Comparison of ENCODE assay signal across 8 mouse cellular contexts in the genomic region with DNA sequence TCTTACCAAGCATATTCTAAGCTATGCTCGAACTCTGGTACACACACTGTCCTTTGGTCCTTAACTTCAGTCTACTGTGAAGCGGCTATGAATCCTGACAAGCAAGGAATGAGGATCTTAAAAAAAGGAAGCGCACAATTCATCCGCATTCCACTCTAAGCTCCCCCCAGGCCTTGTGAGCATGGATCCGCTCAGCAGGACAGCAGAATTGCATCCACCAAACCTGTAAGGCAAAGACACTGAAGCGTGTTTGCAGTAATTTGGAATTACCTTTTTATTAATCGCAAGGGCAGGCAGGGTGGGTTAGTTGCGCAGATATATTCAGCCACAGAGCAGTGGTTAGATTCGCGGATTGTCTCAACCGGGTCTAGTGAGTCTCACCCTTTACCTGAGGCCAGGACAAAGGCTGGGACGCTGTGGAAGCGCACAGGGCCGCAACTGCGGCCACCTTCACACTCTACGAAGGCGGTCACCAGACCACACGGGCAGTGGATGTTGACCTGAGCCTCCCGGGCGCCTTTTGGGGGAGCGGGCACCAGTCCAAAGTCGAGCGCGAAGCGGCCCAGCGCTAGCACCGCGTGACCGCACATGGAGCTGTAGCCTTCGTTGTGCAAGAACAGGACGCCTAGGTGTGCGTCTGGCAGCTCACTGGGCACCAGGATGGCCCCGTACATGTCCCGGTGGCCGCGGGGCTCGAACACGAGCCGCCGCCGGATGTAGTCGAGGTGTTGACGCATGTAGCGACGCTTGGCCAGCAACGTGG. TPM values are rescaled to one million over a fixed set of nuclear protein-coding genes. Genes with fewer than 3 reads are reported as not detected.
DNase-seq lines count a peak whose midpoint lies in the region; ATAC-seq and TF ChIP-seq lines count a peak whose summit lies in the region.

No protein-coding gene starts in this region.

- peak overlapping the region; percentile 22 for H3K27ac ChIP-seq in MEL (ENCODE audit: control insufficient read depth, low read depth, low read length)
- H3K27ac ChIP-seq in forebrain, embryonic 11.5 days (ENCODE audit: low read depth, low read length), result peak overlapping the region; percentile 59
- H3K27ac ChIP-seq in intestine, postnatal 0 days (ENCODE audit: low read depth, low read length), result peak overlapping the region; percentile 94
- peak overlapping the region; percentile 96 for H3K27ac ChIP-seq in liver, postnatal 0 days (ENCODE audit: low read depth)
- peak overlapping the region; percentile 38; the same call in 1 of the 2 replicates for H3K27ac ChIP-seq in small intestine, adult 2 months (ENCODE audit: insufficient read depth, low read depth, low read length)

- TF ChIP-seq EP300 in MEL (IDR thresholded peaks at IDR 0.05; ENCODE audit: low read depth in 1 of 2, low read length in 2 of 2), result no peak
- no peak for TF ChIP-seq EP300 in liver, postnatal 0 days (IDR thresholded peaks at IDR 0.05; ENCODE audit: low read depth)

- H3K9me3 ChIP-seq in MEL (replicated peaks; ENCODE audit: insufficient read depth, low read length), result no peaks in the 10 kb centered on the region
- no peaks in the 10 kb centered on the region for H3K9me3 ChIP-seq in forebrain, embryonic 11.5 days (ENCODE audit: control insufficient read depth, low read length)
- H3K9me3 ChIP-seq in intestine, postnatal 0 days (ENCODE audit: control insufficient read depth), result no peaks in the 10 kb centered on the region
- no peaks in the 10 kb centered on the region for H3K9me3 ChIP-seq in liver, postnatal 0 days (ENCODE audit: low read length)

- H3K4me3 ChIP-seq in MEL (ENCODE audit: control insufficient read depth in 1 of 2, insufficient read depth in 1 of 2, low read depth in 2 of 2, low read length in 2 of 2), result peak overlapping the region; percentile 82 to 92
- H3K4me3 ChIP-seq in forebrain, embryonic 11.5 days (ENCODE audit: low read depth, low read length), result peak overlapping the region; percentile 65
- H3K4me3 ChIP-seq in intestine, postnatal 0 days (ENCODE audit: low read depth, low read length), result peak overlapping the region; percentile 76
- H3K4me3 ChIP-seq in liver, postnatal 0 days (ENCODE audit: low read depth, low read length), result peak overlapping the region; percentile 68
- H3K4me3 ChIP-seq in small intestine, adult 2 months (ENCODE audit: low read depth, low read length), result peak overlapping the region; percentile 80

- TF ChIP-seq CTCF in MEL (IDR thresholded peaks at IDR 0.05 in 2 of 3, conservative IDR thresholded peaks at IDR 0.05 in 1 of 3; ENCODE audit: control insufficient read depth in 1 of 3, insufficient read depth in 1 of 3, low read depth in 2 of 3, low read length in 3 of 3, poor library complexity in 1 of 3, severe bottlenecking in 1 of 3), result no peak
- TF ChIP-seq CTCF in intestine, postnatal 0 days (IDR thresholded peaks at IDR 0.05; ENCODE audit: low read depth), result no peak
- TF ChIP-seq CTCF in liver, postnatal 0 days (IDR thresholded peaks at IDR 0.05; ENCODE audit: low read depth), result no peak
- TF ChIP-seq CTCF in small intestine, adult 2 months (IDR thresholded peaks at IDR 0.05; ENCODE audit: extremely low read depth, insufficient read length, insufficient replicate concordance, low read depth, low read length), result no peak

- peak overlapping the region; percentile 88 for H3K4me2 ChIP-seq in forebrain, embryonic 11.5 days (ENCODE audit: low read depth, low read length, severe bottlenecking)
- H3K4me2 ChIP-seq in intestine, postnatal 0 days (replicated peaks; ENCODE audit: low read depth), result peak overlapping the region; percentile 92
- H3K4me2 ChIP-seq in liver, postnatal 0 days (ENCODE audit: low read depth, low read length), result peak overlapping the region; percentile 94

- peak in 1 of 2 experiments; percentile 15; a peak in 1 of 4 replicates for TF ChIP-seq POLR2A in MEL (IDR thresholded peaks at IDR 0.05; ENCODE audit: control insufficient read depth in 1 of 2, insufficient read depth in 1 of 2, low read depth in 1 of 2, low read length in 2 of 2, poor library complexity in 1 of 2)
- no peak for TF ChIP-seq POLR2A in small intestine, adult 2 months (IDR thresholded peaks at IDR 0.05; ENCODE audit: low read depth, low read length)

- WGBS in forebrain, embryonic 11.5 days, result 3% methylated on average over 46 of the region's 46 CpGs
- WGBS in intestine, postnatal 0 days, result 2% methylated on average over 46 of the region's 46 CpGs
- 9% methylated on average over 46 of the region's 46 CpGs for WGBS in liver, postnatal 0 days (ENCODE audit: insufficient replicate concordance)
- WGBS in small intestine, adult 2 months, result 6% methylated on average over 46 of the region's 46 CpGs

- peaks cover 0 to 2% of the 10 kb centered on the region in 2 experiments; a peak in 1 of 4 replicates for H3K4me1 ChIP-seq in MEL (ENCODE audit: control insufficient read depth in 1 of 2, insufficient read depth in 2 of 2, low read length in 2 of 2)
- peaks cover 6% of the 10 kb centered on the region; the same call in 1 of the 2 replicates for H3K4me1 ChIP-seq in forebrain, embryonic 11.5 days (replicated peaks; ENCODE audit: control insufficient read depth, insufficient read depth, low read length)
- H3K4me1 ChIP-seq in intestine, postnatal 0 days (replicated peaks; ENCODE audit: control insufficient read depth, insufficient read depth, low read length), result 0 out of 2 replicates have a peak, but pooled peaks cover 4% of the 10 kb centered on the region
- H3K4me1 ChIP-seq in liver, postnatal 0 days (ENCODE audit: insufficient read depth), result peaks cover 18% of the 10 kb centered on the region
- H3K4me1 ChIP-seq in small intestine, adult 2 months (ENCODE audit: control insufficient read depth, insufficient read depth, insufficient read length, low read length), result peaks cover 7% of the 10 kb centered on the region

- no peak for TF ChIP-seq RAD21 in MEL (IDR thresholded peaks at IDR 0.05; ENCODE audit: low read depth, low read length)

- DNase-seq in gastrocnemius, postnatal 10 days, result peak; percentile 69
- DNase-seq in gastrocnemius, postnatal 36 days, result no peak
- DNase-seq in MEL (ENCODE audit: low read depth, low spot score), result peak; percentile 82
- DNase-seq in forebrain, embryonic 11.5 days (ENCODE audit: low spot score), result no peak
- peak; percentile 79 for DNase-seq in liver, postnatal 0 days
- DNase-seq in left cerebral cortex, postnatal 36 days (ENCODE audit: low spot score in 2 of 2), result no peak

- H3K36me3 ChIP-seq in MEL (ENCODE audit: control insufficient read depth in 1 of 2, insufficient read depth in 2 of 2, low read length in 2 of 2), result peaks cover 0 to 6% of the 10 kb centered on the region in 2 experiments; a peak in 2 of 4 replicates
- H3K36me3 ChIP-seq in forebrain, embryonic 11.5 days (ENCODE audit: control insufficient read depth, insufficient read depth, low read length), result no peaks in the 10 kb centered on the region
- H3K36me3 ChIP-seq in intestine, postnatal 0 days (ENCODE audit: control insufficient read depth, insufficient read depth), result no peaks in the 10 kb centered on the region
- no peaks in the 10 kb centered on the region for H3K36me3 ChIP-seq in liver, postnatal 0 days (replicated peaks; ENCODE audit: insufficient read depth, low read length)
- H3K36me3 ChIP-seq in small intestine, adult 2 months (ENCODE audit: control insufficient read depth, insufficient read depth, low read length), result no peaks in the 10 kb centered on the region

- H3K27me3 ChIP-seq in MEL (ENCODE audit: control insufficient read depth in 1 of 2, insufficient read depth in 2 of 2, low read length in 2 of 2), result no peaks in the 10 kb centered on the region
- no peaks in the 10 kb centered on the region for H3K27me3 ChIP-seq in forebrain, embryonic 11.5 days (ENCODE audit: control insufficient read depth, insufficient read depth, low read length)
- H3K27me3 ChIP-seq in intestine, postnatal 0 days (replicated peaks; ENCODE audit: control insufficient read depth, insufficient read depth, low read length), result no peaks in the 10 kb centered on the region
- H3K27me3 ChIP-seq in liver, postnatal 0 days (ENCODE audit: insufficient read depth, low read length), result no peaks in the 10 kb centered on the region
- H3K27me3 ChIP-seq in small intestine, adult 2 months (ENCODE audit: control insufficient read depth, insufficient read depth, low read length), result no peaks in the 10 kb centered on the region

- peak overlapping the region; percentile 80 for H3K9ac ChIP-seq in MEL (ENCODE audit: control insufficient read depth, low read depth, low read length, poor library complexity, severe bottlenecking)
- peak overlapping the region; percentile 72 for H3K9ac ChIP-seq in forebrain, embryonic 11.5 days (ENCODE audit: low read length)
- H3K9ac ChIP-seq in intestine, postnatal 0 days (ENCODE audit: low read depth, low read length), result peak overlapping the region; percentile 72
- H3K9ac ChIP-seq in liver, postnatal 0 days (replicated peaks), result peak overlapping the region; percentile 68

- H3K79me2 ChIP-seq in MEL (ENCODE audit: control insufficient read depth, insufficient read depth, low read length, poor library complexity), result no peaks in the 10 kb centered on the region; the same call in 1 of the 2 replicates

- ATAC-seq in forebrain, embryonic 11.5 days (replicated peaks; ENCODE audit: low FRiP score), result no peak; the same call in 1 of the 2 replicates
- ATAC-seq in intestine, postnatal 0 days, result peak; percentile 25
- peak; percentile 42 for ATAC-seq in liver, postnatal 0 days

- intact Hi-C loops in gastrocnemius, postnatal 36 days (cut with DNase I), result no loop called here
- intact Hi-C loops in left cerebral cortex, postnatal 36 days (cut with DNase I), result loop anchor here (2.0 to 5.0 kb wide), 3 partner anchors 14 to 678 kb away; partner anchors contain the start of gene Gpr135

RNA-seq across cellular contexts. Expression of gene L3hypdh, which starts 0.8 kb away (rescaled TPM):
- 1 to 10 TPM; 4.5 to 4.9 TPM for total RNA-seq in gastrocnemius, postnatal 10 days (2021)
- under 1 TPM; 0.87 to 0.94 TPM for total RNA-seq in gastrocnemius, postnatal 36 days (2021)
- 2.5 and 5.2 TPM in 2 replicates for total RNA-seq in MEL (2012; rRNA removed)
- polyA plus RNA-seq in MEL (2012; ENCODE audit: insufficient read depth in 1 of 2, insufficient read length in 2 of 2, low read depth in 1 of 2, low replicate concordance in 2 of 2, missing spikeins in 1 of 2), result 1 to 10 TPM in 1 of 2 experiments, not detected in 1; 9.3 TPM
- polyA plus RNA-seq in forebrain, embryonic 11.5 days (2014; fragmentation: Nextera tagmentation; extraction: Ambion mirVana), result 7.4 and 8.3 TPM in 2 replicates
- polyA plus RNA-seq in intestine, postnatal 0 days (2015; fragmentation: Nextera tagmentation; extraction: Ambion mirVana), result 10.9 and 12.2 TPM in 2 replicates
- polyA plus RNA-seq in liver, postnatal 0 days (2015; fragmentation: Nextera tagmentation; extraction: Ambion mirVana), result 19.2 and 20.2 TPM in 2 replicates
- polyA plus RNA-seq in small intestine, adult 2 months (2012; rRNA removed), result 2.8 and 3.1 TPM in 2 replicates
- total RNA-seq in left cerebral cortex, postnatal 36 days (2021), result 1 to 10 TPM; 2.2 to 2.6 TPM

RNA-seq across cellular contexts. Expression of gene Jkamp, which starts 0.9 kb away (rescaled TPM):
- 10 to 100 TPM; 18.3 to 20.9 TPM for total RNA-seq in gastrocnemius, postnatal 10 days (2021)
- 10 to 100 TPM; 10.4 to 11.4 TPM for total RNA-seq in gastrocnemius, postnatal 36 days (2021)
- total RNA-seq in MEL (2012; rRNA removed), result 14.6 and 14.9 TPM in 2 replicates
- polyA plus RNA-seq in MEL (2012; ENCODE audit: insufficient read depth in 1 of 2, insufficient read length in 2 of 2, low read depth in 1 of 2, low replicate concordance in 2 of 2, missing spikeins in 1 of 2), result 10 to 100 TPM in 1 of 2 experiments, not detected in 1; 25.0 TPM
- polyA plus RNA-seq in forebrain, embryonic 11.5 days (2014; fragmentation: Nextera tagmentation; extraction: Ambion mirVana), result 59.9 and 67.3 TPM in 2 replicates
- 41.3 and 50.2 TPM in 2 replicates for polyA plus RNA-seq in intestine, postnatal 0 days (2015; fragmentation: Nextera tagmentation; extraction: Ambion mirVana)
- polyA plus RNA-seq in liver, postnatal 0 days (2015; fragmentation: Nextera tagmentation; extraction: Ambion mirVana), result 28.1 and 28.6 TPM in 2 replicates
- 14.3 and 20.4 TPM in 2 replicates for polyA plus RNA-seq in small intestine, adult 2 months (2012; rRNA removed)
- total RNA-seq in left cerebral cortex, postnatal 36 days (2021), result 10 to 100 TPM; 48.2 to 51.3 TPM

RNA-seq across cellular contexts. Expression of gene Gpr135, which starts 13.5 kb away (rescaled TPM):
- total RNA-seq in gastrocnemius, postnatal 10 days (2021), result under 1 TPM; 0.47 to 0.90 TPM
- total RNA-seq in gastrocnemius, postnatal 36 days (2021), result under 1 TPM; 0.17 to 0.18 TPM
- 0.10 and 0.19 TPM in 2 replicates for total RNA-seq in MEL (2012; rRNA removed)
- polyA plus RNA-seq in MEL (2012; ENCODE audit: insufficient read depth in 1 of 2, insufficient read length in 2 of 2, low read depth in 1 of 2, low replicate concordance in 2 of 2, missing spikeins in 1 of 2), result under 1 TPM in 1 of 2 experiments, not detected in 1; 0.92 TPM
- polyA plus RNA-seq in forebrain, embryonic 11.5 days (2014; fragmentation: Nextera tagmentation; extraction: Ambion mirVana), result 0.68 and 0.76 TPM in 2 replicates
- polyA plus RNA-seq in intestine, postnatal 0 days (2015; fragmentation: Nextera tagmentation; extraction: Ambion mirVana), result 0.65 and 0.98 TPM in 2 replicates
- 0.60 and 0.75 TPM in 2 replicates for polyA plus RNA-seq in liver, postnatal 0 days (2015; fragmentation: Nextera tagmentation; extraction: Ambion mirVana)
- polyA plus RNA-seq in small intestine, adult 2 months (2012; rRNA removed), result 0.46 and 0.69 TPM in 2 replicates
- 10 to 100 TPM; 12.1 to 14.6 TPM for total RNA-seq in left cerebral cortex, postnatal 36 days (2021)

Comparison
In these comparisons a context has a peak if more than half of its experiments do, and no peak if none do; other contexts are left out.
1. DNase-seq: peak in gastrocnemius, postnatal 10 days (single experiment), MEL (single experiment) and liver, postnatal 0 days (single experiment); none in gastrocnemius, postnatal 36 days (0 of 2), forebrain, embryonic 11.5 days (single experiment) and left cerebral cortex, postnatal 36 days (0 of 2).
2. H3K27ac ChIP-seq: peak in every context shown above with its lines; median percentile 96 in liver, postnatal 0 days; 94 in intestine, postnatal 0 days; 59 in forebrain, embryonic 11.5 days; 38 in small intestine, adult 2 months; 22 in MEL.
3. Peak in every context shown above with its lines, with median percentiles within 50 percentile points of each other: H3K4me3 ChIP-seq, H3K9ac ChIP-seq and H3K4me2 ChIP-seq.